Mouse (Mus musculus): ENCODE measurements around the gene Rras2. TPM values are rescaled to one million over a fixed set of nuclear protein-coding genes. Genes with fewer than 3 reads are reported as not detected.

Rras2 gene
- polyA plus RNA-seq, 1 experiment = 119 TPM

- H3K36me3 ChIP-seq (ENCODE audit: control insufficient read depth, insufficient read depth, low read length, poor library complexity, severe bottlenecking) = no peaks in the 10 kb centered on the region
- TF ChIP-seq EP300 (IDR thresholded peaks at IDR 0.05; ENCODE audit: insufficient read depth, low read depth, low read length) (no peak), POLR2A (IDR thresholded peaks at IDR 0.05; ENCODE audit: insufficient read depth, low read length) (no peak), CTCF (IDR thresholded peaks at IDR 0.05; ENCODE audit: low read depth, low read length) (no peak)
- H3K4me1 ChIP-seq (ENCODE audit: control insufficient read depth, insufficient read depth, low read length) = no peaks in the 10 kb centered on the region
- no peaks in the 10 kb centered on the region for H3K27me3 ChIP-seq (ENCODE audit: control insufficient read depth, insufficient read depth, low read length, poor library complexity, severe bottlenecking)
- H3K27ac ChIP-seq (ENCODE audit: insufficient read depth, low read length) = no peak overlapping the region
- H3K4me3 ChIP-seq (ENCODE audit: low read depth, low read length) = no peak overlapping the region
- H3K9me3 ChIP-seq (replicated peaks; ENCODE audit: control insufficient read depth, insufficient read depth, low read length, poor library complexity, severe bottlenecking) = no peaks in the 10 kb centered on the region
- H3K9ac ChIP-seq (ENCODE audit: low read depth, poor library complexity, severe bottlenecking) = no peak overlapping the region
Measured at GRCm38 (mm10) chr7:114118180-114118579, 599 bp upstream of the Rras2 start.

GRCm38 (mm10) chr7:114116711-114117351 lies 750 bp downstream of the Rras2 start:
- 0 out of 2 replicates have a peak overlapping the region, but pooled peaks have one; percentile 52 for H3K27ac ChIP-seq (ENCODE audit: insufficient read depth, low read length)
- no peaks in the 10 kb centered on the region for H3K36me3 ChIP-seq (ENCODE audit: control insufficient read depth, insufficient read depth, low read length, poor library complexity, severe bottlenecking)
- no peaks in the 10 kb centered on the region for H3K9me3 ChIP-seq (replicated peaks; ENCODE audit: control insufficient read depth, insufficient read depth, low read length, poor library complexity, severe bottlenecking)
- peak overlapping the region; percentile 100 for H3K4me3 ChIP-seq (ENCODE audit: low read depth, low read length)
- no peaks in the 10 kb centered on the region for H3K4me1 ChIP-seq (ENCODE audit: control insufficient read depth, insufficient read depth, low read length)
- no peaks in the 10 kb centered on the region for H3K27me3 ChIP-seq (ENCODE audit: control insufficient read depth, insufficient read depth, low read length, poor library complexity, severe bottlenecking)
- H3K9ac ChIP-seq (ENCODE audit: low read depth, poor library complexity, severe bottlenecking) = peak overlapping the region; percentile 97
- TF ChIP-seq EP300 (IDR thresholded peaks at IDR 0.05; ENCODE audit: insufficient read depth, low read depth, low read length) (no peak), CTCF (IDR thresholded peaks at IDR 0.05; ENCODE audit: low read depth, low read length) (no peak), POLR2A (IDR thresholded peaks at IDR 0.05; ENCODE audit: insufficient read depth, low read length) (no peak)

- H3K27ac ChIP-seq (ENCODE audit: insufficient read depth, low read length) = no peak overlapping the region
- H3K36me3 ChIP-seq (ENCODE audit: control insufficient read depth, insufficient read depth, low read length, poor library complexity, severe bottlenecking) = no peaks in the 10 kb centered on the region
- H3K27me3 ChIP-seq (ENCODE audit: control insufficient read depth, insufficient read depth, low read length, poor library complexity, severe bottlenecking) = no peaks in the 10 kb centered on the region
- no peaks in the 10 kb centered on the region for H3K4me1 ChIP-seq (ENCODE audit: control insufficient read depth, insufficient read depth, low read length)
- no peak for TF ChIP-seq EP300 (IDR thresholded peaks at IDR 0.05; ENCODE audit: insufficient read depth, low read depth, low read length)
- TF ChIP-seq POLR2A (IDR thresholded peaks at IDR 0.05; ENCODE audit: insufficient read depth, low read length) = no peak
- no peak for TF ChIP-seq CTCF (IDR thresholded peaks at IDR 0.05; ENCODE audit: low read depth, low read length)
- no peak overlapping the region for H3K4me3 ChIP-seq (ENCODE audit: low read depth, low read length)
- H3K9me3 ChIP-seq (replicated peaks; ENCODE audit: control insufficient read depth, insufficient read depth, low read length, poor library complexity, severe bottlenecking) = no peaks in the 10 kb centered on the region
- H3K9ac ChIP-seq (ENCODE audit: low read depth, poor library complexity, severe bottlenecking) = 0 out of 2 replicates have a peak overlapping the region, but pooled peaks have one; percentile 97
Measured at GRCm38 (mm10) chr7:114115961-114116360, 1.6 kb downstream of the Rras2 start.

GRCm38 (mm10) chr7:114114976-114115375 lies 2.6 kb downstream of the Rras2 start:
- H3K9ac ChIP-seq (ENCODE audit: low read depth, poor library complexity, severe bottlenecking) = no peak overlapping the region
- TF ChIP-seq EP300 (IDR thresholded peaks at IDR 0.05; ENCODE audit: insufficient read depth, low read depth, low read length) (no peak), POLR2A (IDR thresholded peaks at IDR 0.05; ENCODE audit: insufficient read depth, low read length) (no peak), CTCF (IDR thresholded peaks at IDR 0.05; ENCODE audit: low read depth, low read length) (no peak)
- H3K36me3 ChIP-seq (ENCODE audit: control insufficient read depth, insufficient read depth, low read length, poor library complexity, severe bottlenecking) = no peaks in the 10 kb centered on the region
- no peak overlapping the region for H3K4me3 ChIP-seq (ENCODE audit: low read depth, low read length)
- no peaks in the 10 kb centered on the region for H3K27me3 ChIP-seq (ENCODE audit: control insufficient read depth, insufficient read depth, low read length, poor library complexity, severe bottlenecking)
- peaks cover 1% of the 10 kb centered on the region for H3K4me1 ChIP-seq (ENCODE audit: control insufficient read depth, insufficient read depth, low read length)
- H3K27ac ChIP-seq (ENCODE audit: insufficient read depth, low read length) = no peak overlapping the region
- H3K9me3 ChIP-seq (replicated peaks; ENCODE audit: control insufficient read depth, insufficient read depth, low read length, poor library complexity, severe bottlenecking) = no peaks in the 10 kb centered on the region

DNA sequence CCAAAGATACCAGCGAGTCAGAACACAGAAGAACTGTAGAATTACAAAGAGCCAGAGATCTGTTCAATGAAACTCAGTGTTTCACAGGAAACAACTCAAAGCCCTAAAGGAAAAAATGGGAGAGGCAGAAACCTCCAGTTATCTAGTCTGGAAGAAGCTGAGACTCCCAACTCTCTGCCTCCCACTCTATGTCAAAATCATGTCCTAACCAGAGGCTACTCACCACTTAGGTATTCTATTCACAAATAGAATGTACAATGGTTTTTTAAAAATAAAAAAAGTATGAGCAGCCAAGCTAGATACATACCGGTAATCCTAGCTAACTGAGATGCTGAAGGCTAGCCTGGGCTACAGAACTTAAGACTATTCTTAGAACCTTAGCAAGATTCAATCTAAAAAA lies 3.3 kb downstream of the Rras2 start:
- Histone ChIP-seq H3K27me3 (ENCODE audit: control insufficient read depth, insufficient read depth, low read length, poor library complexity, severe bottlenecking) (no peaks in the 10 kb centered on the region), H3K27ac (ENCODE audit: insufficient read depth, low read length) (no peak overlapping the region), H3K36me3 (ENCODE audit: control insufficient read depth, insufficient read depth, low read length, poor library complexity, severe bottlenecking) (no peaks in the 10 kb centered on the region), H3K9ac (ENCODE audit: low read depth, poor library complexity, severe bottlenecking) (no peak overlapping the region), H3K9me3 (replicated peaks; ENCODE audit: control insufficient read depth, insufficient read depth, low read length, poor library complexity, severe bottlenecking) (no peaks in the 10 kb centered on the region), H3K4me3 (ENCODE audit: low read depth, low read length) (no peak overlapping the region), H3K4me1 (ENCODE audit: control insufficient read depth, insufficient read depth, low read length) (peaks cover 1% of the 10 kb centered on the region)
- no peak for TF ChIP-seq POLR2A (IDR thresholded peaks at IDR 0.05; ENCODE audit: insufficient read depth, low read length)
- no peak for TF ChIP-seq CTCF (IDR thresholded peaks at IDR 0.05; ENCODE audit: low read depth, low read length)
- no peak for TF ChIP-seq EP300 (IDR thresholded peaks at IDR 0.05; ENCODE audit: insufficient read depth, low read depth, low read length)

DNA sequence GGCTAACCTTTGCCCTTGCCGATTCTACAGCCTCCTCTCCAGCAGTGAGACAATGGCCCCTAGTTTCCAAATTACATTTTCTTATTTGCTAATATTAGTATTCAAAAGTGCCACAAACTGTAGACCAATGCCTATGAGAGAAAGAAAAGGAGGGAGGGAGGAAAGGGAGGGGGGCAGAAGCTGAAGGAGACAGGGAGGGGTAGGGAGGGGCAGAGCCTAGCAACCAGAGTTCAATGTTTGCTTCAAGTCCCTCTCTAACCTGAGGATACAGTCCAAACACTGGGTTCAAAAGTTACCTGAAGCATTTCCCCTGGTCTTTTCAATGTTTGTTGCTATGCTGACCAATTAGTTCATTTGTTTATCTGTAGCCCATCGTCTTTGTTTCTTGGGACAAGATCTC lies 7.1 kb downstream of the Rras2 start:
- TF ChIP-seq POLR2A (IDR thresholded peaks at IDR 0.05; ENCODE audit: insufficient read depth, low read length) (no peak), CTCF (IDR thresholded peaks at IDR 0.05; ENCODE audit: low read depth, low read length) (no peak), EP300 (IDR thresholded peaks at IDR 0.05; ENCODE audit: insufficient read depth, low read depth, low read length) (no peak)
- no peak overlapping the region for H3K27ac ChIP-seq (ENCODE audit: insufficient read depth, low read length)
- H3K4me3 ChIP-seq (ENCODE audit: low read depth, low read length) = no peak overlapping the region
- H3K9me3 ChIP-seq (replicated peaks; ENCODE audit: control insufficient read depth, insufficient read depth, low read length, poor library complexity, severe bottlenecking) = no peaks in the 10 kb centered on the region
- H3K4me1 ChIP-seq (ENCODE audit: control insufficient read depth, insufficient read depth, low read length) = peaks cover 1% of the 10 kb centered on the region
- H3K9ac ChIP-seq (ENCODE audit: low read depth, poor library complexity, severe bottlenecking) = no peak overlapping the region
- H3K36me3 ChIP-seq (ENCODE audit: control insufficient read depth, insufficient read depth, low read length, poor library complexity, severe bottlenecking) = no peaks in the 10 kb centered on the region
- no peaks in the 10 kb centered on the region for H3K27me3 ChIP-seq (ENCODE audit: control insufficient read depth, insufficient read depth, low read length, poor library complexity, severe bottlenecking)
